Mouse (Mus musculus) embryonic fibroblast, embryonic 13.5 days (primary cell): ENCODE data around the gene Vps13d.

Experiments used
- CTCF ChIP-seq: IDR thresholded peaks from 2 replicates; pipeline ENCODE4 v1.5.1; 2011; ENCODE audit warnings: mild to moderate bottlenecking, control low read depth, low read length, moderate library complexity, borderline replicate concordance; ENCODE audit not compliant: insufficient read depth
- POLR2A ChIP-seq: IDR thresholded peaks from 2 replicates; pipeline ENCODE4 v1.6.1; 2011; ENCODE audit warnings: low read depth, mild to moderate bottlenecking, control low read depth, low read length, moderate library complexity

GRCm38 (mm10) chr4:144995826-144996225 lies 199.0 kb downstream of the Vps13d start:
- no peak for TF ChIP-seq POLR2A
- no peak for TF ChIP-seq CTCF
